Mouse (Mus musculus): Measurements from ENCODE around the gene Ccn6.

The Ccn6 gene

GRCm38 (mm10) chr10:39162666-39163484 is 719 bp downstream of the Ccn6 start:
- DNase-seq (ENCODE audit: low spot score in 2 of 2): no peak

GRCm38 (mm10) chr10:39161406-39161805 is 2.2 kb downstream of the Ccn6 start:
- no peak for DNase-seq (ENCODE audit: low spot score in 2 of 2)

- DNase-seq (ENCODE audit: low spot score in 2 of 2): no peak
These were observed 5.3 kb downstream of the Ccn6 start for GRCm38 (mm10) chr10:39158306-39158705.

GRCm38 (mm10) chr10:39157321-39157720 is 6.3 kb downstream of the Ccn6 start:
- no peak for DNase-seq (ENCODE audit: low spot score in 2 of 2)

- DNase-seq (ENCODE audit: low spot score in 2 of 2): no peak
These were observed 6.9 kb downstream of the Ccn6 start for GRCm38 (mm10) chr10:39156719-39157118.

GRCm38 (mm10) chr10:39142216-39142615 is 21.4 kb downstream of the Ccn6 start:
- no peak for DNase-seq (ENCODE audit: low spot score in 2 of 2)

DNA sequence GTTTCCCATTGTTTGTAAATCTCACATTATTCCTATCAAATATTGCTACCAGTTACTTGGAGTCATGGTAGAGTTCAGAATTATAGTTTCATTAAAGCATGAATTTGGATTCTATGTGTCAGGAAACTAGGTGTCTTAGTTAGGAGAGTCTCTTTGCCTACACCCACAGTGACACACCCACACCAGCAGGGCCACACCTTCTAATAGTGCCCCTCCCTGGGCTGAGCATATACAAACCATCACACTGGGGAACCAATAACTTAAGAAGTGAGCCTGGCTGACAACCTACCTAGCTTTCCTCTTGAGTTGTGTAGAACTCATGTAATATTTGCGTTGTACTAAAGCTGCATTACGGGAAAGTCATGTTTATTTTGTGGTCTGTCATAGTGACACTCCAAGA is 22.2 kb downstream of the Ccn6 start:
- no peak for DNase-seq (ENCODE audit: low spot score in 2 of 2)

- DNase-seq (ENCODE audit: low spot score in 2 of 2): no peak
These were observed 22.8 kb downstream of the Ccn6 start for GRCm38 (mm10) chr10:39140843-39141242.

DNA sequence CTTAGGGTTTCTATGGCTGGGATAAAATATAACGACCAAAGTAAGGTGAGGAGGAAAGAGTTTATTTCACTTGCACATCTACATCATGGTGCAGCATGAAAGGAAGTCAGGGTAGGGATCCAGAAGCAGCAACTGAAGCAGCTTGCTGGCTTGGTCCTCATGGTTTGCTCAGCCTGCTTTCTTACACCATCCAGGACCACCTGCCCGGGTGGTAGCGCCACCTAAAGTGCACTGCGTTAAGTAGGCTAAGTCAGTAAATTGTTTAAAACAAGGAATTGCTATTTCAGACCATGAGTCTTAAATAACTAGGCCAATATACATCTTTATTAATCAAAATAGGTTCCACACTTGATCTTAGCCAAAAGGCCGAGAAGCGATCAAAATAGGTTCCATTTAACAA is 24.8 kb downstream of the Ccn6 start:
- no peak for DNase-seq (ENCODE audit: low spot score in 2 of 2)

- DNase-seq (ENCODE audit: low spot score in 2 of 2): no peak
These were observed 25.8 kb downstream of the Ccn6 start for GRCm38 (mm10) chr10:39137766-39138165.

DNA sequence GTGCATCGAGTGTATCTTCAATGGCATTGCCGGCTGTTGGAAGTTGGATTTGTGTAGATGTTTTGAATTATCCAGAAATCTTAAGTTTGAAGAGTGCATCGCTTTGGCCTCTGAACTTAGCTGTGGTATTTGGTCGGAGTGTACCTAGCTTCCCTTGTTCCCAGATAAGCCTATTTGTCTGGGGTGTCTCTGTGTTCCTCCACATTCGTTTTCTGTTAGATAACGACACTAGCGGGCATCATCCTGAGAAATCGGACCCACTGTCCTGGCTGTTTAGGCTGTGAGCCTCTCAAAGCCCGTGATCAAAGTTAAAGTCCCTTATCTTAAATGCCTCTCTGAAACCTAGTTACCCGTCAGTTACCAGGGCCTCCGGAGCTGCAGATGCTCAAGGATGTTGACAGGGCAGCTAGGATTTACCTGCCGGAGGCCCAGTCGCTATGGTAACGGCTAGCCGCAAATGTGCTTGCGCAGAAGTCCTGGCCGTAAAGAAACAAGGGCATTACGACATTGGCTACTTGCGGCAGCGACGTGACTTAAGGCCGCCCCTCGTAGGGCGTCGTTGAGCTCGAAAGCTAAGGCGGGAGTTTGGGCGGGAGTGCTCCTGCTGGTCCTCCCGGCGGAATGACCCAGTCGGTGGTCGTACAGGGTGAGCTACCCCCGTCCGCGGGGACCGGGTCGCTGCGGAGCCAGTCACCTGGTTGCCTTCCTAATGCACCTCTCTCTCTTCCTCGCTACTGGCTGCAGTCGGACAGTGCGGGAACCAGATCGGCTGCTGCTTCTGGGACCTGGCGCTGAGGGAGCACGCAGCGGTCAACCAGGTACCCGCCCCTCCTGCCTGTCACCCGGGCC is 29.9 kb downstream of the Ccn6 start, which contains the start of the genes Fam229b and Tube1:
Gene Fam229b, minus strand, starts transcription at position 453 of the 849 bp plus-strand sequence.
Gene Tube1, plus strand, starts transcription at position 515 of the 849 bp plus-strand sequence.
- peak; percentile 88 to 95 for DNase-seq (ENCODE audit: low spot score in 2 of 2)

- DNase-seq (ENCODE audit: low spot score in 2 of 2): no peak
These were observed 42.2 kb downstream of the Ccn6 start for GRCm38 (mm10) chr10:39121412-39121811.

DNA sequence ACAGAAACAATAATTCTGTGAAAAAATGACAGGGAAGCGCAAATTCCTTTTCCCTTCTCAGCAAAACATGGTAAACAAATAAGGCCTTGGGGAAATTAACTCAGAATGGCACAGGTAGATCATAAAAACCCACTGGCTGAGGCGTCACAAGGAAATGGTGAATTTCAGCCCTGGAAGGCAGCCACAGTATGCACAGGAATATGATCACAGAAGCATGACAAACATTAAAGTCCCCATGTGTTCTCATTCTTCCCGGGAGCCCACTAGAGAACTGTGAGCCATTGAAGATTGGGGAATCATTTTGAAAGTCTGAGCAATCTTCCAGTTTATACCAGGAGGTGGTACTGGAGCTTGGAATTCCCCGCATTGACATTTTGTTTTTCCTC is 54.1 kb downstream of the Ccn6 start:
- no peak for DNase-seq (ENCODE audit: low spot score in 2 of 2)

GRCm38 (mm10) chr10:39108837-39109488 is 54.6 kb downstream of the Ccn6 start:
- DNase-seq (ENCODE audit: low spot score in 2 of 2): no peak

GRCm38 (mm10) chr10:39106935-39107334 is 56.7 kb downstream of the Ccn6 start:
- DNase-seq (ENCODE audit: low spot score in 2 of 2): no peak

DNA sequence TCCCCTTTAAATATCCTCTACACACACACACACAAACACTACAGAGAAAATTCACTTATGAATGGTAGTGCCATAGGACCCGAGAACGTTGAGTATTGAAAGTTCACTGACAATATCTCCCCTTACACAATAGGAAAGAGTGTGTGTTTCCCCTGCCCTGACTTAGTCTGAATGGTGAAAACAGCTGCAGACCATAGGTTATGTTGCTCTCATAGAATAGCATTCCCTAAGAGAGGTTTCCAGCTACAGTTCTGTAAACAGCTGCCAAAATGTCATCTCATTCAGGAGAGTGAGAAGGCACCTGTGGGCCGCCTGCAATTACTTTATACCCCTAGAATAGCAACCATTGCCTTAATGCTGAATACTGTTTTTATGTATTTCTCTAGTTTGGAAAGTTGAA is 57.2 kb downstream of the Ccn6 start:
- DNase-seq (ENCODE audit: low spot score in 2 of 2): no peak

GRCm38 (mm10) chr10:39104803-39105449 is 58.7 kb downstream of the Ccn6 start:
- DNase-seq (ENCODE audit: low spot score in 2 of 2): no peak

Measured in left cerebral cortex, adult 9 months (tissue).